Mouse (Mus musculus) embryonic facial prominence, embryonic 13.5 days (tissue): ENCODE measurements around the gene Wdtc1. TPM values are rescaled to one million over a fixed set of nuclear protein-coding genes. Genes with fewer than 3 reads are reported as not detected.
A peak's percentile ranks its signal among the peaks of the same experiment; 100 is the strongest.

ENCODE experiments used
- ATAC-seq: fragments of 200-750 bp; cut with Nextera tagmentation; 2 replicates; pipeline ENCODE4 v1.8.0; 2017; ENCODE audit warnings: low read depth; ENCODE audit not compliant: insufficient number of reproducible peaks, insufficient read depth, low FRiP score, low TSS enrichment
- H3K27ac ChIP-seq: fragments of 300-500 bp; sonication (generic); 2 replicates; pipeline ENCODE4 v1.5.1; 2015; ENCODE audit warnings: moderate library complexity, mild to moderate bottlenecking, inconsistent platforms
- H3K27me3 ChIP-seq: fragments of 300-500 bp; sonication (generic); 2 replicates; pipeline ENCODE4 v1.6.1; 2015; ENCODE audit warnings: mild to moderate bottlenecking, inconsistent platforms
- H3K36me3 ChIP-seq: fragments of 300-500 bp; sonication (generic); 2 replicates; pipeline ENCODE4 v1.6.1; 2015; ENCODE audit warnings: mild to moderate bottlenecking, inconsistent platforms
- H3K4me1 ChIP-seq: fragments of 300-500 bp; sonication (generic); 2 replicates; pipeline ENCODE4 v1.6.1; 2015; ENCODE audit warnings: inconsistent platforms
- H3K4me2 ChIP-seq: fragments of 300-500 bp; sonication (generic); 2 replicates; pipeline ENCODE4 v1.6.1; 2015; ENCODE audit warnings: moderate library complexity, mild to moderate bottlenecking, inconsistent platforms
- H3K4me3 ChIP-seq: fragments of 300-500 bp; sonication (generic); 2 replicates; pipeline ENCODE4 v1.5.1; 2015; ENCODE audit warnings: mild to moderate bottlenecking, inconsistent platforms
- H3K9ac ChIP-seq: fragments of 300-500 bp; sonication (generic); 2 replicates; pipeline ENCODE4 v1.6.1; 2015; ENCODE audit warnings: mild to moderate bottlenecking, inconsistent platforms
- H3K9me3 ChIP-seq: fragments of 300-500 bp; sonication (generic); 2 replicates; pipeline ENCODE4 v1.6.1; 2016; ENCODE audit warnings: inconsistent platforms
- WGBS: fragments of 180-500 bp; shearing (Covaris S2); methylation state at CpG from one replicate; pipeline ENCODE4 v1.1.7; 2015; ENCODE audit warnings: mixed read lengths; 5-methylcytosine and 5-hydroxymethylcytosine counted together
- polyA plus RNA-seq: library from polyadenylated mRNA; unstranded; fragments of >200 nt; fragmentation: Nextera tagmentation; extraction: Ambion mirVana; gene quantifications from 2 replicates; pipeline ENCODE4 v1.2.1, GENCODE M21; 2015

The Wdtc1 gene
- polyA plus RNA-seq, 1 experiment from 2014 or later, result 13.9 TPM

DNA sequence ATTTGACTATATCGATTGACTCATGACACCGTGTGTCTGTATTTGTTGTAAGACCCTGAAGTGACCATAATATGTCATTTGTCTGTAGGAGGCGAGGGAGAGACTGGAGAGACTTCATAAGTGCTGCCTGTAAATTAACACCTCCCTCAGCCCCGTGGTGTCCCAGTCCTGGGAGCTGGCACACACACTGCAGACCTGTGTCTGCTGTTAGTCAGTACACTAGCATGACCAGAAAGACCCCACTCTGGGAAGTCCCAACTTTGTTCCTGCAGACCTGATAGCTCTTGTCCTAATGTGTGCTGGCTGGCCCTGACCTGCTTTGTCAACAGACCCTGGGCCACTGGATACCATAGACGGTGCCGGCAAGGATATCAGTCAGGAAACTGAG is 19.0 kb upstream of the Wdtc1 start:
- ATAC-seq, result no peak
- Histone ChIP-seq H3K4me2 (peak overlapping the region; percentile 74), H3K9me3 (no peaks in the 10 kb centered on the region), H3K36me3 (peaks cover 8% of the 10 kb centered on the region), H3K4me1 (peaks cover 64% of the 10 kb centered on the region), H3K27ac (no peak overlapping the region), H3K9ac (peak overlapping the region; percentile 95), H3K4me3 (peak overlapping the region; percentile 80), H3K27me3 (no peaks in the 10 kb centered on the region)
- 71% methylated on average over 6 of the region's 6 CpGs for WGBS

DNA sequence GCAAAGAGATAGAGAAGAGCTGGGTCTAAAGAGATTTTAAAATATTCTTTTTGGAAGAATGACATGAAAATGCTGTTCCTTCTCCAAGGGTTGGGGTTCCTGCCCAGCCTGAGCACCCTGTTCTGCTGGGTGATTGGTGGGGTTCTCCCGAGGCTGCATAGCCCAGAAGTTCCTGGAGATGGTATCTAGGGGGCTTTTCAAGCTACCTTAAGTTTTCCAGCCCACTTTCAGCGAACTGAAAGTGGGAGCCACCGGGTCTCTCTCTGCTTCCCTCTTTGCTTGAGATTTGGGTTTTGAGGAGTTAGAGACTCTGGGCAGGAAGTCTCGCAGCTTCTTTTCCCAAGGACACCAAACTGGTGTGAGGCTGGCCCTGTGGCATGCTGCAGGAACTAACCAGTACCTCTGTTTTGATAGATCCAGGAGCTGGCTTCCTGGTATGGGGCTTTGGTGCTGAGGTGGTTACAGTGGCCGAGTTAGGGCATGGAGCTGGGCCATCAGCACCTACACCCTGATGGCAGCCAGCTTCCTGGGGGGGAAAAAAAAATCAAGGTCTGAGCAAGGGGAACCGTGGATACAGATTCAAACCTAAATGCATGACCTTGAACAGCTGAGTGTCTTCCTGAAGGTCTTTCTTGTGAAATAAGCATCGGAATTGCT is 18.5 kb upstream of the Wdtc1 start:
- Histone ChIP-seq H3K27me3 (no peaks in the 10 kb centered on the region), H3K27ac (no peak overlapping the region), H3K36me3 (peaks cover 8% of the 10 kb centered on the region), H3K4me2 (peak overlapping the region; percentile 74), H3K4me1 (peaks cover 59% of the 10 kb centered on the region), H3K9me3 (no peaks in the 10 kb centered on the region), H3K4me3 (peak overlapping the region; percentile 80), H3K9ac (peak overlapping the region; percentile 95)
- ATAC-seq, result no peak
- WGBS, result 73% methylated on average over 7 of the region's 7 CpGs

DNA sequence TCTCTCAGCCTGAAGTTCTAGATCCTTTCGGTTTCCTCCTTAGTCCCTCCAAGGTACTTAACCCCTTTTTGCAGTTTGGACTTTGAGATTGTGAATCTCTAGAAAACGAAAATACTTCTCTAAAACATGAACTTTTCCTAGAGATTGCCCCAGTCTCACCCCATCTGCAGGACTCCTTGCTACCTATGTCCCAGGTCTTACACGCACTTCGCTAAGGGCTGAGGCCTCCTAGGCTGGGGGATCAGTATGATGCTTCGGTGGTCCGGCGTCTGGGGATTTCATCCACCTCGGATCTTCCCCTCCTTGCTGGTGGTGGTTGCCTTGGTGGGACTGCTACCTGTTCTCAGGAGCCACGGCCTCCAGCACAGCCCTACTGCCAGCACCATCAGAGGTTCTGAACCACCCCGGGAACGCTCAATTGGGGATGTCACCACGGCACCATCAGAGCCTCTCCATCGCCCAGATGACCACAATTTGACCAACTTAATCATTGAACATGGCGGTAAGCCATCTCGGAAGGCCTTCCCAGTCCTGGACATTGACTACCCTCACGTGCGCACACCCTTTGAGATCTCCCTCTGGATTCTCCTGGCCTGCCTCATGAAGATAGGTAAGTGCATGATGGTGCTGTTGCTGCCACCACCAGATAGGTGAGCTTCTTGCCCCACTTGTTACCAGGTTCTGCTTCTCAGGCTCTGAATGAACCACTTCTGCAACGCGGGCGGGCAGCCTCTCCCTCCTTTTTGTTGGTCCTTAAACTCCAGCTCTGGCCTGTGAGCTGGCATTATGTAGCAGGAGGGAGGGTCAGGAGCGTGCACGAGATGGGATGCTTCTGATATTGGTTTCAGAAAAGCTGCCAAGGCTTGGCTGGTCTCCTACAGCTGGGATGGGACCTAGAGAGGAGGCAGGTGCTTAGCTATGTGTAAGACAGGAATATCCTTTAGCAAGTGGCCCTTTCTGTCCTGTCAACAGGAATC is 17.3 kb upstream of the Wdtc1 start:
- H3K27ac ChIP-seq, result peak overlapping the region; percentile 81; the same call in 1 of the 2 replicates
- H3K4me1 ChIP-seq, result peaks cover 51% of the 10 kb centered on the region
- ATAC-seq, result no peak

DNA sequence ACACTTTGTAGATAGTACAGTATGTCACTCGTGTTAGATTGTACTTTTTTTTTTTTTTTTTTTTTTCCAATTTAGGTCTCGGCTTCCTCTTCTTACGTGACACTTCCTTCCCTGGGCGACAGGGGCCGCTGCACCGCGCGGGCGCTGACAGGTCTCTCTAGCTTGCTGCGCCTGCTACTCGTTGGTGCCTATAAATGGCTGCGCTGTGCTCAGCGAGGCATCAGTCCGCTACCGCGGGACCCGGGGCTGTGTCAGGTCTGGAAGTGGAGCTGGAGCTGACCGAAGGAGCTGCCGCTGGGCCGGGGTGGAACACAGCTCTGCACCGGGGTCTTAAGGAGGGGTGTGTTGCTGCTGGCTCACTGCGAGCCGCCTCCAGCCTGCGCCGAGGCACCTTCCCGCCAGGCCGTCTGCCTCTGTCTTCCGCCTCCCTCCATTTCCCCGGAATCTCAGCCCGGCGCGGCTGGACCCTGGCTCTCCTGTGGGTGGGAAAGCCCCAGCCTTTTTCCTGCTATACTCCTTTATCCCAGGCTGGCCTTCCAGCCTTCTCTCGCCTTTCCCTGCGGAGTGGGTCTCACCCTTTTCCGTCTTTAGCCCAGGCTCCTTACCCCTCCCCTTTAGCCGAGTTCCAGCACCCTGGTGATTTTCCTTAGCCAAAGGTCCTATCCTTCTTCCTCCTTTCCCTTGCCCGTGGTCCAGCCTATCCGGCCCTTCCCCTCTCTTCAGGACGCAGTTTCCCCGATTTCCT is 16.4 kb upstream of the Wdtc1 start, which contains the start of gene Slc9a1:
Gene Slc9a1, plus strand, starts transcription at position 154 of the 745 bp plus-strand sequence.
- H3K4me2 ChIP-seq, result peak within 1 kb of the TSS; percentile 74
- H3K27me3 ChIP-seq, result no peaks in the 10 kb centered on the region
- no peaks in the 10 kb centered on the region for H3K9me3 ChIP-seq
- peaks cover 2% of the 10 kb centered on the region for H3K36me3 ChIP-seq
- H3K27ac ChIP-seq, result peak within 1 kb of the TSS; percentile 81
- H3K4me1 ChIP-seq, result peaks cover 43% of the 10 kb centered on the region
- ATAC-seq, result peak; percentile 86
- peak within 1 kb of the TSS; percentile 80 for H3K4me3 ChIP-seq
- under 1% methylated on average over 40 of the region's 40 CpGs for WGBS
- peak within 1 kb of the TSS; percentile 95 for H3K9ac ChIP-seq

More for the DNA sequence above, 17.3 kb upstream of the Wdtc1 start:
- Histone ChIP-seq H3K27me3 (no peaks in the 10 kb centered on the region), H3K4me2 (peak overlapping the region; percentile 74), H3K9me3 (no peaks in the 10 kb centered on the region), H3K9ac (peak overlapping the region; percentile 95), H3K36me3 (peaks cover 8% of the 10 kb centered on the region), H3K4me3 (peak overlapping the region; percentile 80)
- WGBS, result 73% methylated on average over 22 of the region's 22 CpGs

DNA sequence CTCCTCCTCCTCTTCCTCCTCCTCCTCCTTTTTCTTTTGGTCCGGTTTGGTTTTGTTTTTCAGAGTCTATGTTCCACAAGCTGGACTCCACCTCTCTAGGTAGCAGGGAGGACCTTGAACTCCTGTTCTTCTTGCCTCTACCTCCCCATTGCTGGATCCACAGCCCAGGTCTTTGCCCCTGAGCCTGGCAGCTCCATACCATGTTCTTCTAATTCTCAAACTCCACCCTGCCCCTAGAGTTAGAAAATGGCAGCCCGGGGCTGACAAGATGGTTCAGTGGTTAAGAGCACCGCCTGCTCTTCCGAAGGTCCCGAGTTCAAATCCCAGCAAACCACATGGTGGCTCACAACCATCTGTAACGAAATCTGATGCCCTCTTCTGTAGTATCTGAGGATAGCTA is 1.4 kb upstream of the Wdtc1 start:
- Histone ChIP-seq H3K36me3 (no peaks in the 10 kb centered on the region), H3K4me1 (no peaks in the 10 kb centered on the region), H3K4me3 (no peak overlapping the region), H3K9ac (no peak overlapping the region), H3K4me2 (no peak overlapping the region), H3K9me3 (no peaks in the 10 kb centered on the region), H3K27me3 (no peaks in the 10 kb centered on the region), H3K27ac (no peak overlapping the region)
- WGBS, result 92% methylated on average over 6 of the region's 6 CpGs
- no peak for ATAC-seq

DNA sequence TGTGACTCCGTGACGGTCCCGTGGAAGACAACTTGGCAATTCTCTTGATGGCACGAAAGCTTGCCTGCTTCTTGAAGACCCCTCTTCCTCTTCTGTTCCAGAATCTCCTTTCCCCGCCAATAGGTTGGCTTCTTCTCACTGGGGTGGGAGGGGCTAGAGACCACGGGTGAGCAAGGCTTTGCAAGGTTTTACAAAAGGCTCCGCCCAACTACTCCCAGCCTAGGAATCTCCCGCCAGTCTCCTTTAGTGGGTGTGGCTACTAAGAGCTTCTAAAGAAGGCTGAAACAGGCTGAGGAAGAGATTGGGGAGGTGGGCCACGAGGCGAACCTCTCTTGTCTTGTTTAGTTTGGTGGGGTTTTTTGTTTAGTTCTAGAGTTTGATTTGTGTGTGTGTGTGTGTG is 484 bp downstream of the Wdtc1 start:
- no peaks in the 10 kb centered on the region for H3K9me3 ChIP-seq
- H3K4me3 ChIP-seq, result no peak overlapping the region
- no peak overlapping the region for H3K9ac ChIP-seq
- no peak overlapping the region for H3K4me2 ChIP-seq
- H3K36me3 ChIP-seq, result no peaks in the 10 kb centered on the region
- no peaks in the 10 kb centered on the region for H3K27me3 ChIP-seq
- WGBS, result 75% methylated on average over 10 of the region's 10 CpGs
- ATAC-seq, result no peak
- no peak overlapping the region for H3K27ac ChIP-seq
- H3K4me1 ChIP-seq, result no peaks in the 10 kb centered on the region

DNA sequence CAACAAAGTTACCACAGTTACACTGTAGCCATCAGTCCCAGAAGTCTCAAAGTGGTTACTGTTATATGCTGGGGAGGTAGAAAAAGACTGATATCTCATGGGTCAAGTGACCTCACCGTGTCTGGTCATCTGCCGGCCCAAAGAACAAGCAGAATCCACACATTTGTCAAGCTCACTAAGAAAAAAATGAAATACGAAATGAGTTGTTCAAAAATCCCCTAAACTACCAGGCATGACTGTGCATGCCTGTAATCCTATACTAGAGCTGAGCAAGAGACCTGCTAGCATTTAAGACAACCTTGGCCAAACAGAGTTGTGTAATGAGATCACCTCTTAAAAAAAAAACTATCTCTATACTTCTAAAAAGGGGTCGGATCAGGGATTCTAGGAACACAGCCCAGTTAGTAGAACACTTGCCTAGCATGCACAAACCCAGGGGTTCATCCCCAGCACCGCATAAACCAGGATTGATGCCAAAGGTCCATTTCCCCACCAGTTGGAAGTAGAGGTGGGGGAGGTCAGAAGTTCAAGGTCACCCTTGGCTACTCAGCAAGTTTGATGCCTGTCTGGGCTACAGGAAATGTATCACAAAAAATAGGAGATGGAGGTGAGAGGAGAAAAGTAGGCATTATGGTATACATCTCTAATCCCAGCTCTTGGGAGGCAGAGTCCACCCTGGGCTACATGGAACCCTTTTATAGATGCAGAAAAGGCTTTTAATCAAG is 5.1 kb downstream of the Wdtc1 start:
- Histone ChIP-seq H3K4me2 (no peak overlapping the region), H3K27me3 (no peaks in the 10 kb centered on the region), H3K9ac (no peak overlapping the region), H3K4me3 (no peak overlapping the region), H3K4me1 (no peaks in the 10 kb centered on the region), H3K36me3 (no peaks in the 10 kb centered on the region), H3K27ac (no peak overlapping the region), H3K9me3 (no peaks in the 10 kb centered on the region)
- ATAC-seq, result no peak
- 74% methylated on average over 5 of the region's 5 CpGs for WGBS

DNA sequence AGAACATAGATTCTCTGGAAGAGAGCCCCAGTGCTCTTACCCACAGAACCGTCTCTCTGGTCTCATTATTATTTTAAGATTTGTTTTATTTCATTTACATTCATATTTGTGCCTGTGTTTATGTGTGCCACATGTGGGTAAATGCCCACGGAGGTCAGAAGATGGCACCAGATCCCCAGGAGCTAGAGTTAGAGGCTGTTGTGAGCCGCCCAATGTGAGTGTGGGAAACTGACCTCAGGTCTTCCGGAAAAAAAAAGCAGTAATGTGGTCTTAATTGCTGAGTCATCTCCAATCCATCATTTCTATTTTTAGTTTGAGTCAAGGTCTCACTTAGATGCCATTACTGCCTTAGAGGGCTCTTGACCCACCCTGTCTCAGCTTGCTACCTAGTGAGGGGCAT is 5.7 kb downstream of the Wdtc1 start:
- Histone ChIP-seq H3K9me3 (no peaks in the 10 kb centered on the region), H3K4me2 (no peak overlapping the region), H3K36me3 (no peaks in the 10 kb centered on the region), H3K4me1 (no peaks in the 10 kb centered on the region), H3K27me3 (no peaks in the 10 kb centered on the region), H3K27ac (no peak overlapping the region), H3K9ac (no peak overlapping the region), H3K4me3 (no peak overlapping the region)
- WGBS, result 67% methylated on average over 4 of the region's 4 CpGs
- no peak for ATAC-seq

DNA sequence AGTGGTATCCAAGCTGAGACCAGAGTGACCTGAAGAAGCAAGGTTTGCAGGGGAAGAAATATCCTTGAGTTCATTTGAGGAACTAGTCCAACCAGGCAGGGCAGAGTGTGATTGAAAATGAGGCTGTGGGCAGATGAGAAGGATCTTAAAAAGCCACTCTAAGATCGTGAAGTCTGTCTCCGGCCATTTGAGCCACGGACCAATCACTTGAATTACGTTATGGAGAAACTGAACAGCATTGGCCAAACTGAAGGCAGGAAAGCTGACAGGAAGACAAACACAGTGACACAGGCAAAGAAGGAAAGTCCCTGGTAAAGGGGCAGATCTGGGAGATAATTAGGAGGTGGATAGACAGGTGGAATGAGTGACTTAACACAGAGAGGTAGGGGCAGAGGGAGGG is 6.7 kb downstream of the Wdtc1 start:
- Histone ChIP-seq H3K27me3 (no peaks in the 10 kb centered on the region), H3K9ac (no peak overlapping the region), H3K27ac (no peak overlapping the region), H3K36me3 (no peaks in the 10 kb centered on the region), H3K4me3 (no peak overlapping the region), H3K4me2 (no peak overlapping the region), H3K9me3 (no peaks in the 10 kb centered on the region), H3K4me1 (no peaks in the 10 kb centered on the region)
- no peak for ATAC-seq
- WGBS, result 71% methylated on average over 4 of the region's 4 CpGs

DNA sequence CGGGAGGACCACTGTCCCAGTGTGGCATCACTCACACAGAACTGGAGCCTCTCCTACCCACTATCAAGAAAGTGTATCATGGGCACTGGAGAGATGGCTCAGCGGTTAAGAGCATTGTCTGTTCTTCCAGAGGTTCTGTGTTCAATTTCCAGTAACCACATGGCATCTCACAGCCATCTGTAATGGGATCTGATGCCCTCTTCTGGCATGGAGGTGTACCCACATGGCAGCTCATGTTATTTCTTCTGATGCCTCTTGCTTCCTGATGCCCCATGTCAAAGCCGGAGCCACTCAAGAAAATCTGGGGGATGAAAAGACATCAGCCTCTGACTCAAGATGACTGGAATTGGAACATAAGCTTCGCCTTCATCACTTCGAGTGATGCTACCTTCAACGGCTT is 7.6 kb downstream of the Wdtc1 start:
- no peaks in the 10 kb centered on the region for H3K36me3 ChIP-seq
- H3K4me2 ChIP-seq, result no peak overlapping the region
- no peaks in the 10 kb centered on the region for H3K4me1 ChIP-seq
- H3K27me3 ChIP-seq, result no peaks in the 10 kb centered on the region
- H3K9me3 ChIP-seq, result no peaks in the 10 kb centered on the region
- H3K4me3 ChIP-seq, result no peak overlapping the region
- no peak overlapping the region for H3K9ac ChIP-seq
- no peak overlapping the region for H3K27ac ChIP-seq
- ATAC-seq, result no peak
- WGBS, result 86% methylated on average over 6 of the region's 6 CpGs

DNA sequence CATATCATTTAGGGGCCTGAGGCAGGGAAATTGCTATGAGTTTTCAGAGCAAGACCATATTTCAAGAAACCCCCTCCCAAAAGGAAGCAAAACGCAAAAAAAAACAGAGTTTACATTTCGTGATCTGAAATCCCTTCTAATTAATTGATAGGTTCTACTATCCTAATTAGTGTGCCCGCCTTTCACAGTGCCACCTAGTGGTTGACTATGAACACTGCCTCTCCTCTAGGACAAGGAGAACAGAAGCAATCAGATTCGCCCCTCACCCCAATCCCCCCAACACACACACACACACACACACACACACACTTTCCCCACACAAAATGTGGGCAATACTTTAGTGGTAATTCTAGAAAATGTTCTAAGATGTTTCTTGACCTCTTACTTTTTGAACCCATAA is 9.2 kb downstream of the Wdtc1 start:
- 10% methylated on average over 4 of the region's 4 CpGs for WGBS
- no peaks in the 10 kb centered on the region for H3K27me3 ChIP-seq
- no peaks in the 10 kb centered on the region for H3K36me3 ChIP-seq
- no peaks in the 10 kb centered on the region for H3K9me3 ChIP-seq
- H3K27ac ChIP-seq, result no peak overlapping the region
- no peak for ATAC-seq
- H3K9ac ChIP-seq, result no peak overlapping the region
- no peak overlapping the region for H3K4me3 ChIP-seq
- no peak overlapping the region for H3K4me2 ChIP-seq
- peaks cover 5% of the 10 kb centered on the region; the same call in 1 of the 2 replicates for H3K4me1 ChIP-seq
